Comparison of ENCODE assay signal across 10 mouse cellular contexts in genomic region chr8:95249847-95250246, GRCm38 (mm10). TPM values are rescaled to one million over a fixed set of nuclear protein-coding genes. Genes with fewer than 3 reads are reported as not detected.
DNase-seq lines count a peak whose midpoint lies in the region; ATAC-seq and TF ChIP-seq lines count a peak whose summit lies in the region.
"Had no signal": no experiment of that assay in that cellular context is flagged by ENCODE, and none has a peak within 500 bp of the region (broad histone marks: within the 10 kb centered on the region; RNA-seq: fewer than 3 reads in every experiment).

No protein-coding gene starts in this region.

- peak; percentile 27 for DNase-seq in lung, embryonic 14.5 days
- no peak for DNase-seq in lung, postnatal 25 days (ENCODE audit: low spot score)
- peak; percentile 21 for DNase-seq in R1 (ENCODE audit: low read depth, low spot score)
- peak; percentile 28 for DNase-seq in kidney, postnatal 14 days
- DNase-seq in thymus, postnatal 14 days: peak; percentile 71
- DNase-seq in adrenal gland, adult (ENCODE audit: inconsistent age in 2 of 2, low spot score in 1 of 2): no peak
- DNase-seq: adrenal gland, adult 2 months; gastrocnemius, postnatal 14 days had no signal

- H3K4me1 ChIP-seq in lung, embryonic 14.5 days (ENCODE audit: insufficient read depth): no peaks in the 10 kb centered on the region
- peaks cover 10% of the 10 kb centered on the region for H3K4me1 ChIP-seq in midbrain, embryonic 15.5 days

- no peak overlapping the region for H3K4me2 ChIP-seq in lung, embryonic 14.5 days
- H3K4me2 ChIP-seq in midbrain, embryonic 15.5 days: no peak overlapping the region
- H3K4me2 ChIP-seq: embryonic facial prominence, embryonic 12.5 days had no signal

- no peak for ATAC-seq in lung, embryonic 14.5 days (ENCODE audit: insufficient read depth)
- no peak for ATAC-seq in midbrain, embryonic 15.5 days (replicated peaks)

- TF ChIP-seq CTCF in lung, embryonic 14.5 days (IDR thresholded peaks at IDR 0.05; ENCODE audit: low read depth): peak; percentile 41

- no peaks in the 10 kb centered on the region for H3K36me3 ChIP-seq in lung, embryonic 14.5 days (ENCODE audit: insufficient read depth)
- H3K36me3 ChIP-seq in midbrain, embryonic 15.5 days (replicated peaks): no peaks in the 10 kb centered on the region
- H3K36me3 ChIP-seq: embryonic facial prominence, embryonic 12.5 days had no signal

- 44% methylated on average over 4 of the region's 4 CpGs for WGBS in lung, embryonic 14.5 days
- WGBS in midbrain, embryonic 15.5 days: 67% methylated on average over 4 of the region's 4 CpGs

- H3K9me3 ChIP-seq in lung, embryonic 14.5 days (ENCODE audit: low read depth, low read length): no peaks in the 10 kb centered on the region
- no peaks in the 10 kb centered on the region for H3K9me3 ChIP-seq in midbrain, embryonic 15.5 days
- H3K9me3 ChIP-seq: embryonic facial prominence, embryonic 12.5 days had no signal

- no peak overlapping the region for H3K27ac ChIP-seq in lung, embryonic 14.5 days (ENCODE audit: low read depth)
- no peak overlapping the region for H3K27ac ChIP-seq in midbrain, embryonic 15.5 days
- H3K27ac ChIP-seq: embryonic facial prominence, embryonic 12.5 days had no signal

- no peak overlapping the region for H3K9ac ChIP-seq in lung, embryonic 14.5 days
- H3K9ac ChIP-seq in midbrain, embryonic 15.5 days: no peak overlapping the region
- H3K9ac ChIP-seq: embryonic facial prominence, embryonic 12.5 days had no signal

- no peaks in the 10 kb centered on the region for H3K27me3 ChIP-seq in lung, embryonic 14.5 days (ENCODE audit: insufficient read depth, low read length)
- H3K27me3 ChIP-seq in midbrain, embryonic 15.5 days (replicated peaks): no peaks in the 10 kb centered on the region
- H3K27me3 ChIP-seq: embryonic facial prominence, embryonic 12.5 days had no signal

- H3K4me3 ChIP-seq in lung, embryonic 14.5 days (ENCODE audit: low read depth, low read length): no peak overlapping the region
- H3K4me3 ChIP-seq in midbrain, embryonic 15.5 days: no peak overlapping the region
- H3K4me3 ChIP-seq: embryonic facial prominence, embryonic 12.5 days had no signal

RNA-seq across cellular contexts. Expression of gene Kifc3, which starts 47.2 kb away (rescaled TPM):
- 17.3 and 20.7 TPM in 2 replicates for polyA plus RNA-seq in lung, embryonic 14.5 days (2014; fragmentation: Nextera tagmentation; extraction: Ambion mirVana)
- polyA plus RNA-seq in midbrain, embryonic 15.5 days (2015; fragmentation: Nextera tagmentation; extraction: Ambion mirVana): 29.8 and 33.9 TPM in 2 replicates

RNA-seq across cellular contexts. Expression of gene Cngb1, which starts 56.5 kb away (rescaled TPM):
- 0.28 and 0.69 TPM in 2 replicates for polyA plus RNA-seq in lung, embryonic 14.5 days (2014; fragmentation: Nextera tagmentation; extraction: Ambion mirVana)
- 0.57 and 0.58 TPM in 2 replicates for polyA plus RNA-seq in midbrain, embryonic 15.5 days (2015; fragmentation: Nextera tagmentation; extraction: Ambion mirVana)

Comparison
In these comparisons a context has a peak if more than half of its experiments do, and no peak if none do; other contexts are left out.
1. DNase-seq: peak in lung, embryonic 14.5 days (single experiment), R1 (single experiment), kidney, postnatal 14 days (single experiment) and thymus, postnatal 14 days (single experiment); none in lung, postnatal 25 days (single experiment) and adrenal gland, adult (0 of 2).